In genomic region chr2:110314509-110315155, GRCm38 (mm10) we compare ENCODE assay signal across 8 mouse cellular contexts. TPM values are rescaled to one million over a fixed set of nuclear protein-coding genes. Genes with fewer than 3 reads are reported as not detected.
A peak's percentile ranks its signal among the peaks of the same experiment; 100 is the strongest.
DNase-seq lines count a peak whose midpoint lies in the region; ATAC-seq lines count a peak whose summit lies in the region.

Bbox1 (minus strand) TSS chr2:110314560.

- peak; percentile 42 for ATAC-seq in liver, embryonic 12.5 days
- no peak for ATAC-seq in forebrain, embryonic 11.5 days (replicated peaks; ENCODE audit: low FRiP score)

- H3K27me3 ChIP-seq in heart, embryonic 10.5 days (ENCODE audit: insufficient read depth, poor library complexity, severe bottlenecking) = no peaks in the 10 kb centered on the region
- H3K27me3 ChIP-seq in liver, embryonic 12.5 days (replicated peaks) = no peaks in the 10 kb centered on the region
- H3K27me3 ChIP-seq in forebrain, embryonic 11.5 days (ENCODE audit: control insufficient read depth, insufficient read depth, low read length) = no peaks in the 10 kb centered on the region

- H3K9ac ChIP-seq in liver, embryonic 12.5 days = no peak within 1 kb of the TSS
- no peak within 1 kb of the TSS for H3K9ac ChIP-seq in forebrain, embryonic 11.5 days (ENCODE audit: low read length)

- 77% methylated on average over 6 of the region's 6 CpGs for WGBS in heart, embryonic 10.5 days
- WGBS in liver, embryonic 12.5 days (ENCODE audit: insufficient replicate concordance) = 64% methylated on average over 6 of the region's 6 CpGs
- WGBS in forebrain, embryonic 11.5 days = 88% methylated on average over 6 of the region's 6 CpGs

- no peak within 1 kb of the TSS for H3K4me2 ChIP-seq in liver, embryonic 12.5 days
- H3K4me2 ChIP-seq in forebrain, embryonic 11.5 days (ENCODE audit: low read depth, low read length, severe bottlenecking) = no peak within 1 kb of the TSS

- no peak within 1 kb of the TSS for H3K4me3 ChIP-seq in heart, embryonic 10.5 days
- no peak within 1 kb of the TSS for H3K4me3 ChIP-seq in liver, embryonic 12.5 days
- H3K4me3 ChIP-seq in forebrain, embryonic 11.5 days (ENCODE audit: low read depth, low read length) = no peak within 1 kb of the TSS

- H3K27ac ChIP-seq in heart, embryonic 10.5 days = no peak within 1 kb of the TSS
- H3K27ac ChIP-seq in liver, embryonic 12.5 days = no peak within 1 kb of the TSS
- no peak within 1 kb of the TSS for H3K27ac ChIP-seq in forebrain, embryonic 11.5 days (ENCODE audit: low read depth, low read length)

- no peaks in the 10 kb centered on the region for H3K4me1 ChIP-seq in heart, embryonic 10.5 days
- no peaks in the 10 kb centered on the region for H3K4me1 ChIP-seq in liver, embryonic 12.5 days
- H3K4me1 ChIP-seq in forebrain, embryonic 11.5 days (replicated peaks; ENCODE audit: control insufficient read depth, insufficient read depth, low read length) = no peaks in the 10 kb centered on the region

- no peaks in the 10 kb centered on the region for H3K9me3 ChIP-seq in heart, embryonic 10.5 days
- H3K9me3 ChIP-seq in liver, embryonic 12.5 days (replicated peaks) = no peaks in the 10 kb centered on the region
- no peaks in the 10 kb centered on the region for H3K9me3 ChIP-seq in forebrain, embryonic 11.5 days (ENCODE audit: control insufficient read depth, low read length)

- H3K36me3 ChIP-seq in heart, embryonic 10.5 days = no peaks in the 10 kb centered on the region
- no peaks in the 10 kb centered on the region for H3K36me3 ChIP-seq in liver, embryonic 12.5 days
- H3K36me3 ChIP-seq in forebrain, embryonic 11.5 days (ENCODE audit: control insufficient read depth, insufficient read depth, low read length) = no peaks in the 10 kb centered on the region

- peak; percentile 17 to 22 for DNase-seq in heart, adult 18-20 months
- DNase-seq in heart, embryonic 10.5 days (ENCODE audit: low spot score) = no peak
- peak; percentile 21 to 39 for DNase-seq in urinary bladder, adult 18-20 months (ENCODE audit: low spot score in 2 of 2)
- DNase-seq in urinary bladder, postnatal 4 days (ENCODE audit: low spot score in 2 of 2) = no peak
- DNase-seq in urinary bladder, postnatal 36 days (ENCODE audit: low spot score in 2 of 2) = peak; percentile 48 to 52
- DNase-seq in forebrain, embryonic 11.5 days (ENCODE audit: low spot score) = no peak
- no peak for DNase-seq in T-cell, adult 2 months (ENCODE audit: low spot score)

RNA-seq across cellular contexts. Expression of gene Bbox1, which starts in this region (rescaled TPM):
- under 1 TPM in 1 of 2 experiments, not detected in 1; 0.49 TPM for total RNA-seq in heart, adult 18-20 months (2021)
- 0.31 TPM in 1 of 2 replicates, not detected in the other for polyA plus RNA-seq in heart, embryonic 10.5 days (2016; fragmentation: Nextera tagmentation; extraction: Ambion mirVana)
- 1.2 and 1.9 TPM in 2 replicates for polyA plus RNA-seq in liver, embryonic 12.5 days (2016; fragmentation: Nextera tagmentation; extraction: Ambion mirVana)
- polyA plus RNA-seq in forebrain, embryonic 11.5 days (2014; fragmentation: Nextera tagmentation; extraction: Ambion mirVana) = not detected in 2 replicates

Comparison
In these comparisons a context has a peak if more than half of its experiments do, and no peak if none do; other contexts are left out.
1. DNase-seq: peak in urinary bladder, adult 18-20 months (2 of 2) and urinary bladder, postnatal 36 days (2 of 2); none in heart, embryonic 10.5 days (single experiment), urinary bladder, postnatal 4 days (0 of 2), forebrain, embryonic 11.5 days (single experiment) and T-cell, adult 2 months (single experiment).
2. Peak in DNase-seq in heart, adult 18-20 months; RNA of the gene not detected or under 1 TPM.